Mouse (Mus musculus) regulatory T cell (primary cell): ENCODE data around the gene Nkain1.

Experiments used
- in situ Hi-C: fragments of 300-600 bp; cut with MboI, MseI; formaldehyde crosslinking; loops from one replicate; pipeline ENCODE4 v1.15.1; 2025; ENCODE audit warnings: high pct_unique_total_duplicates

Gene Nkain1

GRCm38 (mm10) chr4:130516490-130516889 is 57.5 kb downstream of the Nkain1 start:
- in situ Hi-C loops = no loop called here
